Mouse (Mus musculus) hindbrain, postnatal 0 days (tissue): ENCODE measurements around the gene Spta1. TPM values are rescaled to one million over a fixed set of nuclear protein-coding genes. Genes with fewer than 3 reads are reported as not detected.

Source experiments
- ATAC-seq: fragments of 200-750 bp; cut with Nextera tagmentation; 2 replicates; pipeline ENCODE4 v1.8.0; 2017; ENCODE audit warnings: mild to moderate bottlenecking, moderate TSS enrichment, moderate library complexity
- DNase-seq: peaks from one replicate; pipeline ENCODE4 v3.0.0-alpha.2; 2015; ENCODE audit warnings: low spot score
- H3K27ac ChIP-seq: fragments of 300-500 bp; sonication (generic); 2 replicates; pipeline ENCODE4 v1.5.1; 2014; ENCODE audit warnings: mild to moderate bottlenecking
- H3K27me3 ChIP-seq: fragments of 300-500 bp; sonication (generic); 2 replicates; pipeline ENCODE4 v1.6.1; 2014; ENCODE audit warnings: low read length, mixed read lengths; ENCODE audit not compliant: insufficient read depth
- H3K36me3 ChIP-seq: fragments of 300-500 bp; sonication (generic); 2 replicates; pipeline ENCODE4 v1.6.1; 2014; ENCODE audit warnings: low read length, mixed read lengths; ENCODE audit not compliant: insufficient read depth
- H3K4me1 ChIP-seq: fragments of 300-500 bp; sonication (generic); 2 replicates; pipeline ENCODE4 v1.6.1; 2014; ENCODE audit warnings: antibody characterized with exemption, low read length, mixed read lengths; ENCODE audit not compliant: insufficient read depth
- H3K4me2 ChIP-seq: fragments of 300-500 bp; sonication (generic); 2 replicates; pipeline ENCODE4 v1.6.1; 2014; ENCODE audit warnings: low read depth, mild to moderate bottlenecking, low read length, moderate library complexity, mixed read lengths
- H3K4me3 ChIP-seq: fragments of 300-500 bp; sonication (generic); 2 replicates; pipeline ENCODE4 v1.5.1; 2014; ENCODE audit warnings: low read length
- H3K9ac ChIP-seq: fragments of 300-500 bp; sonication (generic); replicated peaks from 2 replicates; pipeline ENCODE4 v1.6.1; 2014; ENCODE audit warnings: mild to moderate bottlenecking, low read length, moderate library complexity, mixed read lengths
- H3K9me3 ChIP-seq: fragments of 300-500 bp; sonication (generic); 2 replicates; pipeline ENCODE4 v1.6.1; 2016; ENCODE audit warnings: low read length, mixed read lengths
- CTCF ChIP-seq: IDR thresholded peaks from 2 replicates; pipeline ENCODE4 v1.5.1; 2016; ENCODE audit warnings: antibody characterized with exemption, control low read depth, low read depth
- WGBS: fragments of 180-500 bp; shearing (Covaris S2); extraction: QIAGEN DNeasy Blood & Tissue Kit; methylation state at CpG from one replicate; pipeline ENCODE4 v1.1.7; 2014; 5-methylcytosine and 5-hydroxymethylcytosine counted together
- polyA plus RNA-seq: library from polyadenylated mRNA; unstranded; fragments of >200 nt; fragmentation: Nextera tagmentation; extraction: Ambion mirVana; gene quantifications from 2 replicates; pipeline ENCODE4 v1.2.1, GENCODE M21; 2015
- total RNA-seq: library from RNA; depleted of rRNA; stranded (reverse); fragments of >200 nt; gene quantifications from 2 replicates; pipeline ENCODE4 v1.2.3, GENCODE M21; 2014

The Spta1 gene
- total and polyA plus RNA-seq, 2 experiments from 2014 or later = 0.04 TPM; not detected in 1

GRCm38 (mm10) chr1:174157622-174158021, 15.0 kb upstream of the Spta1 start:
- H3K27ac ChIP-seq = no peak overlapping the region

GRCm38 (mm10) chr1:174158512-174158911, 14.1 kb upstream of the Spta1 start:
- ATAC-seq (no peak), DNase-seq (no peak)
- TF ChIP-seq CTCF = no peak
- Histone ChIP-seq H3K27ac (no peak overlapping the region), H3K4me1 (no peaks in the 10 kb centered on the region), H3K27me3 (no peaks in the 10 kb centered on the region), H3K9ac (no peak overlapping the region), H3K4me3 (no peak overlapping the region), H3K36me3 (no peaks in the 10 kb centered on the region), H3K4me2 (no peak overlapping the region), H3K9me3 (no peaks in the 10 kb centered on the region)
- 78% methylated on average over 1 of the region's 1 CpGs for WGBS

More at GRCm38 (mm10) chr1:174157622-174158021, 15.0 kb upstream of the Spta1 start:
- no peak for DNase-seq
- 89% methylated on average over 3 of the region's 3 CpGs for WGBS
- no peak overlapping the region for H3K4me3 ChIP-seq
- no peaks in the 10 kb centered on the region for H3K4me1 ChIP-seq
- H3K27me3 ChIP-seq = no peaks in the 10 kb centered on the region
- H3K36me3 ChIP-seq = no peaks in the 10 kb centered on the region
- H3K4me2 ChIP-seq = no peak overlapping the region
- H3K9me3 ChIP-seq = no peaks in the 10 kb centered on the region
- H3K9ac ChIP-seq = no peak overlapping the region
- no peak for ATAC-seq
- TF ChIP-seq CTCF = no peak

GRCm38 (mm10) chr1:174159095-174159494, 13.5 kb upstream of the Spta1 start:
- no peak for TF ChIP-seq CTCF
- 95% methylated on average over 10 of the region's 10 CpGs for WGBS
- no peaks in the 10 kb centered on the region for H3K4me1 ChIP-seq
- no peaks in the 10 kb centered on the region for H3K9me3 ChIP-seq
- no peak overlapping the region for H3K4me2 ChIP-seq
- no peaks in the 10 kb centered on the region for H3K27me3 ChIP-seq
- ATAC-seq (no peak), DNase-seq (no peak)
- no peak overlapping the region for H3K4me3 ChIP-seq
- H3K27ac ChIP-seq = no peak overlapping the region
- H3K9ac ChIP-seq = no peak overlapping the region
- no peaks in the 10 kb centered on the region for H3K36me3 ChIP-seq

- TF ChIP-seq CTCF = no peak
- Histone ChIP-seq H3K9ac (no peak overlapping the region), H3K27me3 (no peaks in the 10 kb centered on the region), H3K36me3 (no peaks in the 10 kb centered on the region), H3K9me3 (no peaks in the 10 kb centered on the region), H3K4me1 (no peaks in the 10 kb centered on the region), H3K27ac (no peak overlapping the region), H3K4me2 (no peak overlapping the region), H3K4me3 (no peak overlapping the region)
- no peak for DNase-seq
- ATAC-seq = no peak
Measured at GRCm38 (mm10) chr1:174169024-174169423, 3.6 kb upstream of the Spta1 start.

- WGBS = 86% methylated on average over 5 of the region's 5 CpGs
- ATAC-seq (no peak), DNase-seq (no peak)
Measured at GRCm38 (mm10) chr1:174170706-174171501, 1.7 kb upstream of the Spta1 start.

GRCm38 (mm10) chr1:174171537-174171936, 1.0 kb upstream of the Spta1 start:
- ATAC-seq = no peak

More at GRCm38 (mm10) chr1:174170706-174171501, 1.7 kb upstream of the Spta1 start:
- H3K36me3 ChIP-seq = no peaks in the 10 kb centered on the region
- TF ChIP-seq CTCF = no peak
- H3K9ac ChIP-seq = no peak overlapping the region
- no peak overlapping the region for H3K27ac ChIP-seq
- no peak overlapping the region for H3K4me2 ChIP-seq
- no peaks in the 10 kb centered on the region for H3K27me3 ChIP-seq
- no peaks in the 10 kb centered on the region for H3K9me3 ChIP-seq
- H3K4me1 ChIP-seq = no peaks in the 10 kb centered on the region
- H3K4me3 ChIP-seq = no peak overlapping the region

GRCm38 (mm10) chr1:174204699-174205098, 32.1 kb downstream of the Spta1 start:
- no peak overlapping the region for H3K4me3 ChIP-seq
- TF ChIP-seq CTCF = no peak
- H3K27ac ChIP-seq = no peak overlapping the region
- no peak overlapping the region for H3K4me2 ChIP-seq
- no peaks in the 10 kb centered on the region for H3K4me1 ChIP-seq
- H3K27me3 ChIP-seq = no peaks in the 10 kb centered on the region
- H3K9me3 ChIP-seq = no peaks in the 10 kb centered on the region
- H3K9ac ChIP-seq = no peak overlapping the region
- DNase-seq (no peak), ATAC-seq (no peak)
- WGBS = 82% methylated on average over 7 of the region's 7 CpGs
- H3K36me3 ChIP-seq = no peaks in the 10 kb centered on the region

More at GRCm38 (mm10) chr1:174171537-174171936, 1.0 kb upstream of the Spta1 start:
- H3K4me2 ChIP-seq = no peak overlapping the region
- no peaks in the 10 kb centered on the region for H3K9me3 ChIP-seq
- no peaks in the 10 kb centered on the region for H3K4me1 ChIP-seq
- no peaks in the 10 kb centered on the region for H3K36me3 ChIP-seq
- no peak overlapping the region for H3K4me3 ChIP-seq
- H3K9ac ChIP-seq = no peak overlapping the region
- no peak for DNase-seq
- 60% methylated on average over 2 of the region's 2 CpGs for WGBS
- no peak for TF ChIP-seq CTCF
- no peak overlapping the region for H3K27ac ChIP-seq
- no peaks in the 10 kb centered on the region for H3K27me3 ChIP-seq
